Mouse (Mus musculus): Measurements from ENCODE around the gene Tubb3. TPM values are rescaled to one million over a fixed set of nuclear protein-coding genes. Genes with fewer than 3 reads are reported as not detected.
A peak's percentile ranks its signal among the peaks of the same experiment; 100 is the strongest.
"Not testable (repeated sequence)": the region's sequence is repeated elsewhere in the genome, so short reads cannot be mapped to it uniquely, and the experiment has no call there.

The Tubb3 gene
- total RNA-seq, 2 experiments from 2014 or later: 373 to 377 TPM

DNA sequence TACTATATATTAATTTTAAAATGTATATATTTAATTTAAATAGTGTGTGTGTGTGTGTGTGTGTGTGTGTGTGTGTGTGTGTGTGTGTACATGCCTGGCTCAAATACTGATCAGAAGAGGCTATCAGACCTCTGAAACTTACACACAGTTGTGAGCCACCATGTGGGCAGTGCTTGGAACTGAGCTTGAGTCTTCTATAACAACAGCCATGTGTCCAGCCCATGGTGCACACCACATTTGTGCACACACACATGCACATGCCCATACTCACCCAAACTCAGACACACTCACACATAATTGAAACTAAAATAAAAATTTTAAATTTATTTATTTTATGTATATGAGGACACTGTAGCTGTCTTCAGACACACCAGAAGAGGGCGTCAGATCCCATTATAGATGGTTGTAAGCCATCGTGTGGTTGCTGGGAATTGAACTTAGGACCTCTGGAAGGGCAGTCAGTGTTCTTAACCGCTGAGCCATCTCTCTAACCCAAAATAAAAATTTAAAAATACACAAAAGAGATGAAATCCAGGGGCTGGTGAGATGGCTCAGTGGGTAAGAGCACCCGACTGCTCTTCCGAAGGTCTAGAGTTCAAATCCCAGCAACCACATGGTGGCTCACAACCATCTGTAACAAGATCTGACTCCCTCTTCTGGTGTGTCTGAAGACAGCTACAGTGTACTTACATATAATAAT, 3.9 kb downstream of the Tubb3 start:
- peak; percentile 15 for TF ChIP-seq CTCF (IDR thresholded peaks at IDR 0.05)
- H3K4me3 ChIP-seq; H3K27ac ChIP-seq; intact Hi-C loops (cut with DNase I); DNase-seq (ENCODE audit: extremely low spot score in 1 of 2, low spot score in 2 of 2): not testable (repeated sequence)

DNA sequence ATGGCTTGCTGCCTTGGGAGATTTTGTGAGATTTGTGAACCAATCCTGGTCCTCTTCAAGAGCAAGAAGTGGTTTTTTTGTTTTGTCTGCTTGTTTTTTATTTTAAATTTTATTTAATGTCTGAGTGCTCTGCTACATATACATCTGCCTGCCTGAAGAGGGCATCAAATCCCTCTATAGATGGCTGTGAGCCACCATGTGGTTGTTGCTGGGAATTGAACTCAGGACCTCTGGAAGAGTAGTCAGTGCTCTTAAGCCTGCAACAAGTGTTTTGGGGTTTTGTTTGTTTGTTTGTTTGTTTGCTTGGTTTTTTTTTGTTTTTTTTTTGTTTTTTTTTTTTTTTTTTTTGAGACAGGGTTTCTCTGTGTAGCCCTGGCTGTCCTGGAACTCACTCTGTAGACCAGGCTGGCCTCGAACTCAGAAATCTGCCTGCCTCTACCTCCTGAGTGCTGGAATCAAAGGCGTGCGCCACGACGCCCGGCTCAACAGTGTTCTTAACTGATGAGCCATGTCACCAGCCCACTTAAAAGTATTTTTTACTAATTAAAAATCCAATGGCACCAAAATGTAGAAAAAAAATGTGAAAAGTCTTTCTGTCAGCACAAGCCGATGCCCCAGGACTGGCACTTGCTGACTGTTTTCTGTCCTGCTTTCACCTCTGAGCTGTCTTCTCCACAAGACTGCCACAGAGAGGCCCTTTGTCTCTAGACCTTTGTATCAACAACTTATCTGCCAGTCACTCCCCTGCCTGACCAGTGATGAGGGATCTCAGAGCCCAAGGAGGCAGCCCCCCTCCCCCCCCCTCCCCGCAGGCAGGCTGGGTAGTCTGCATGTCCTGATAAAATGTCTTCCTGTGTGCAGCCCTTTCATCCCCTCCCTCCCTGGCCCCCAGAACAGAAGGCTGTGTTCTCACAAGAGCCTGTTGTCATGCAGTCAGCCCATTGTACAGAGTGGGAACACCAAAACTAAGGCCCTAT, 5.0 kb downstream of the Tubb3 start:
- intact Hi-C loops (cut with DNase I): no loop called here
- no peak for DNase-seq (ENCODE audit: extremely low spot score in 1 of 2, low spot score in 2 of 2)
- Histone ChIP-seq H3K27ac (no peak overlapping the region), H3K4me3 (no peak overlapping the region)
- TF ChIP-seq CTCF (IDR thresholded peaks at IDR 0.05): peak; percentile 62

DNA sequence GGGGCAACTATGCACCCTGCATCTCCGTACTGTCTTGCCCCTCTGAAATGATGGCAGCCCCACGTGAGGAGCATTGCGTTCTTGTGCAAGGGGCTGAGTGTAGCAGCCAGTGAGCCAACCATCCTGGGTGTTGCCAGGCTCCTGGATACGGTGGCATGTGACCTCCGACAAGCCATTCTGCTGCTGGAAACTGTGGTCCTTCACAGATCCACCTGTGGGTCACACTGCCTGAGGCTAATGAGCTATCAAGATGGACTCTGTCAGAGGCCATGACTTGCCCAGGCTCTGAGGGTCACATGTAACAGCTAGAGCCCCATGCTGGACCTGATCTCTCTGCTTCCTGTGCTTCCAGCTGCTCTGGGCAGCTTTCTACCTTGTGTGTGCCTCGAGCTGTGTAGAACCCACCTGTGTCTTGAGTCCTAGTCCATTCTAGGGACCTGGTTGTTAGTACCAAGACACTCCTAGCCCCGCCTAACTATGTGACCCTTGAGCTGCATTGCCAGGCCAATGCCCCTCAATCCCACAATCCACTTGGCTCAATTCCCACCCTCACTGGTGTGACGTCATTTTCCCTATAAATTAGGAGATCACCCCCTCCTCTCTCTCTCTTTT, 5.8 kb downstream of the Tubb3 start:
- Histone ChIP-seq H3K27ac (no peak overlapping the region), H3K4me3 (no peak overlapping the region)
- intact Hi-C loops (cut with DNase I): no loop called here
- TF ChIP-seq CTCF (IDR thresholded peaks at IDR 0.05): no peak
- DNase-seq (ENCODE audit: extremely low spot score in 1 of 2, low spot score in 2 of 2): no peak

DNA sequence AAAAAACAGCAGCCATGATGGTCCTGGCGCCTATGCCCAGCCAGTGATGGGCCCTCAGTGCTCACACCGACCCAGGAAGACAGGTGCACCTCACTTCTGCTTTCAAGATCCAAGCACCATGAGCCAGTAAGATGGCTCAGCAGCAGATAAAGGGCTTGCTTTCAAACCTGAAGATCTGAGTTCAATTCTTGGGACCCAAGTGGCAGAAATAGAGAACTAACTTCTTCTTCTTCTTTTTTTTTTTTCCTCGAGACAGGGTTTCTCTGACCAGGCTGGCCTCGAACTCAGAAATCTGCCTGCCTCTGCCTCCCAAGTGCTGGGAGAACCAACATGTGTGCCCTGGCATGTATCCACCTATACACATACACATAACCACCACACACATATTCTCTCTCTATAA, 8.5 kb downstream of the Tubb3 start:
- no peak overlapping the region for H3K4me3 ChIP-seq
- DNase-seq (ENCODE audit: extremely low spot score in 1 of 2, low spot score in 2 of 2): no peak
- H3K27ac ChIP-seq: no peak overlapping the region
- TF ChIP-seq CTCF (IDR thresholded peaks at IDR 0.05): no peak
- intact Hi-C loops (cut with DNase I): no loop called here

DNA sequence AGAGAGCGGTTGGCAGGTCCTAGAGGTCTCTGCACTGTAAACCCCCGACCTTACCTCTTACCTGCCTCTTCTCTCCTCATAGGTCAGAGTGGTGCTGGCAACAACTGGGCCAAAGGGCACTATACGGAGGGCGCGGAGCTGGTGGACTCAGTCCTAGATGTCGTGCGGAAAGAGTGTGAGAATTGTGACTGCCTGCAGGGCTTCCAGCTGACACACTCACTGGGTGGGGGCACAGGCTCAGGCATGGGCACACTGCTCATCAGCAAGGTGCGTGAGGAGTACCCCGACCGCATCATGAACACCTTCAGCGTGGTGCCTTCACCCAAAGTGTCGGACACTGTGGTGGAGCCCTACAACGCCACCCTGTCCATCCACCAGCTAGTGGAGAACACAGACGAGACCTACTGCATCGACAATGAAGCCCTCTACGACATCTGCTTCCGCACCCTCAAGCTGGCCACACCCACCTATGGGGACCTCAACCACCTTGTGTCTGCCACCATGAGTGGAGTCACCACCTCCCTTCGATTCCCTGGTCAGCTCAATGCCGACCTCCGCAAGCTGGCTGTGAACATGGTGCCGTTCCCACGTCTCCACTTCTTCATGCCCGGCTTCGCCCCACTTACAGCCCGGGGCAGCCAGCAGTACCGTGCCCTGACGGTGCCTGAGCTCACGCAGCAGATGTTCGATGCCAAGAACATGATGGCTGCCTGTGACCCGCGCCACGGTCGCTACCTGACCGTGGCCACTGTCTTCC, 9.5 kb downstream of the Tubb3 start:
- intact Hi-C loops (cut with DNase I): no loop called here
- no peak for DNase-seq (ENCODE audit: extremely low spot score in 1 of 2, low spot score in 2 of 2)
- H3K4me3 ChIP-seq: no peak overlapping the region
- H3K27ac ChIP-seq: no peak overlapping the region
- TF ChIP-seq CTCF (IDR thresholded peaks at IDR 0.05): no peak

DNA sequence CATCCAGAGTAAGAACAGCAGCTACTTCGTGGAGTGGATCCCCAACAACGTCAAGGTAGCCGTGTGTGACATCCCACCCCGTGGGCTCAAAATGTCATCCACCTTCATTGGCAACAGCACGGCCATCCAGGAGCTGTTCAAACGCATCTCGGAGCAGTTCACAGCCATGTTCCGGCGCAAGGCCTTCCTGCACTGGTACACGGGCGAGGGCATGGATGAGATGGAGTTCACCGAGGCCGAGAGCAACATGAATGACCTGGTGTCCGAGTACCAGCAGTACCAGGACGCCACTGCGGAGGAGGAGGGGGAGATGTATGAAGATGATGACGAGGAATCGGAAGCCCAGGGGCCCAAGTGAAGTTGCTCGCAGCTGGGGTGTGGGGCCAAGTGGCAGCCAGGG, 10.1 kb downstream of the Tubb3 start:
- intact Hi-C loops (cut with DNase I): no loop called here
- Histone ChIP-seq H3K27ac (no peak overlapping the region; the same call in 1 of the 2 replicates), H3K4me3 (no peak overlapping the region)
- TF ChIP-seq CTCF (IDR thresholded peaks at IDR 0.05): no peak
- DNase-seq (ENCODE audit: extremely low spot score in 1 of 2, low spot score in 2 of 2): no peak

DNA sequence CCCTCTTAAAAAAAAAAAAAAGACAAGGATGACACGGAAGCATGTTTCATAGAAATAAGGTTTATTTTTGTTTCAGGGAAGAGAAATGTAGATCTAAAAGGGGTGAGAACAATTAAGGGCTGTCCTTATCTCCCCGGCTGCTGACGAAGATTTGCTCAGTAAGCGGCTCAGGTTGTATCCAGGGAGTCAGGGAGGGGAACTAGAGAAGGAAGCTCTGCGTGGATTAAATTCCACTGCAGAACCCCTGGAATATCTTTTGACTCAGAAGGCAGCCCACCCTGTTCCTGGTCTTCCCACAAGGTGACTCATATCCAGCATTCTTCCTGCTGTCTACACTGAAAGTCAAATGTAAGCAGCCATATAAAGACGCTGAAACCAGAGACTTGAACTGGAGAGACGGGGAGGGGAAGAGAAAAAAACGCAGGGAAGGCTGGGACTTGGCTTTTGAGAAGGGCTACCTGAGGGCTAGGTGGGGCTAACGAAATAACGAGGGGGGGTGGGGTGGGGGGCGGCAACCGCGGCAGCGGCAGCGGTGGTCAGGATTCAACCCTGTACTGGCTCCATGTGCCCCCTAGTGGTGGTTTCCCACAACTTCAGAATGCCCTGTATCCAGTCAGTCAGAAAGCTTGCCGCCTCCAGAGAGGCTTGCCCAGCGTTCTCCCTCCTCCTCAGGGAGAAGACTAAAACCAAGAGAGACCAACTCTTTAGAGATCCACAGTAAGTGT, 11.0 kb downstream of the Tubb3 start:
- Histone ChIP-seq H3K27ac (peak overlapping the region; percentile 5), H3K4me3 (no peak overlapping the region)
- DNase-seq (ENCODE audit: extremely low spot score in 1 of 2, low spot score in 2 of 2): peak; percentile 76 to 78
- peak; percentile 84 for TF ChIP-seq CTCF (IDR thresholded peaks at IDR 0.05)
- intact Hi-C loops (cut with DNase I): no loop called here

DNA sequence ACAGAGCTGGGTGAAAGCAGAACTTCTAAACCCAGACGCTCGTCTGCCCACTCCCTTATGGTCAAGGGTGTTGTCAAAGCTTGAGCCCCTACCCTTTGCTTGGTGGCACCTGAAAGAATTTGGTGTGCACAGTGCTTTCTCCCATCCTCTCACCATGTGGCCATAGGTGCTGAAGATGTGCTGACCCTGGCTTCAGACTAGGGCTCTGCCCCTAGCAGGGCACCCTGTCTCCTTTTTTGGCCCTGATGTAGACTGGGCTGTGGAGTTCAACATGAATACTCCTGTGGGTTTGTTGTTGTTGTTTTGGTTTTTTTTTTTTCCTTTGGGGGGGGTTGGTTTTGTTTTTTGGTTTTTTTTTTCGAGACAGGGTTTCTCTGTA, 11.5 kb downstream of the Tubb3 start:
- intact Hi-C loops (cut with DNase I): no loop called here
- TF ChIP-seq CTCF (IDR thresholded peaks at IDR 0.05): no peak
- Histone ChIP-seq H3K4me3 (no peak overlapping the region), H3K27ac (peak overlapping the region; percentile 5; the same call in 1 of the 2 replicates)
- DNase-seq (ENCODE audit: extremely low spot score in 1 of 2, low spot score in 2 of 2): peak in 1 of 2 experiments; percentile 15

DNA sequence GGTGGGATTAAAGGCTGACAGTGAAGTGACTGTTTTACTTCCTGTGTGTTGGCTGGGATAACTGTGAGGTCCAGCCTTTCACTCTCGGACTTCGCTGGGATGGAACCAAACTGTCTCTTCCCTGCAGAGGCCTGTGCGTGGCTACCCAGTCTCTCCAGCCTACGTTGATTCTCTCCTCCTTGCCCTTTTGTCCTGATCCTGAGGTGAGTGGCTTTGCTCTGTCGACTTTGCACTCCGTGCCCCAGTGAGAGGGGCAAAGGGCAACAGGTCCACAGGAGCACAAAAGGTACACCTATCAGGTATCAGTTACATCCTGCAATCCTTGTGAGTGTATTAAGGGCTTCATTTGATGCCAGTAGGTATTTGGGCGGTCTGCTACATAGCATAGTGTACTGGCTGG, 12.2 kb downstream of the Tubb3 start, which contains the start of gene Def8:
TSS of gene Def8 (plus strand) at position 87 of the 400 bp plus-strand sequence.
- Histone ChIP-seq H3K4me3 (no peak within 1 kb of the TSS), H3K27ac (peak within 1 kb of the TSS; percentile 5; the same call in 1 of the 2 replicates)
- no peak for DNase-seq (ENCODE audit: extremely low spot score in 1 of 2, low spot score in 2 of 2)
- intact Hi-C loops (cut with DNase I): no loop called here
- TF ChIP-seq CTCF (IDR thresholded peaks at IDR 0.05): no peak

DNA sequence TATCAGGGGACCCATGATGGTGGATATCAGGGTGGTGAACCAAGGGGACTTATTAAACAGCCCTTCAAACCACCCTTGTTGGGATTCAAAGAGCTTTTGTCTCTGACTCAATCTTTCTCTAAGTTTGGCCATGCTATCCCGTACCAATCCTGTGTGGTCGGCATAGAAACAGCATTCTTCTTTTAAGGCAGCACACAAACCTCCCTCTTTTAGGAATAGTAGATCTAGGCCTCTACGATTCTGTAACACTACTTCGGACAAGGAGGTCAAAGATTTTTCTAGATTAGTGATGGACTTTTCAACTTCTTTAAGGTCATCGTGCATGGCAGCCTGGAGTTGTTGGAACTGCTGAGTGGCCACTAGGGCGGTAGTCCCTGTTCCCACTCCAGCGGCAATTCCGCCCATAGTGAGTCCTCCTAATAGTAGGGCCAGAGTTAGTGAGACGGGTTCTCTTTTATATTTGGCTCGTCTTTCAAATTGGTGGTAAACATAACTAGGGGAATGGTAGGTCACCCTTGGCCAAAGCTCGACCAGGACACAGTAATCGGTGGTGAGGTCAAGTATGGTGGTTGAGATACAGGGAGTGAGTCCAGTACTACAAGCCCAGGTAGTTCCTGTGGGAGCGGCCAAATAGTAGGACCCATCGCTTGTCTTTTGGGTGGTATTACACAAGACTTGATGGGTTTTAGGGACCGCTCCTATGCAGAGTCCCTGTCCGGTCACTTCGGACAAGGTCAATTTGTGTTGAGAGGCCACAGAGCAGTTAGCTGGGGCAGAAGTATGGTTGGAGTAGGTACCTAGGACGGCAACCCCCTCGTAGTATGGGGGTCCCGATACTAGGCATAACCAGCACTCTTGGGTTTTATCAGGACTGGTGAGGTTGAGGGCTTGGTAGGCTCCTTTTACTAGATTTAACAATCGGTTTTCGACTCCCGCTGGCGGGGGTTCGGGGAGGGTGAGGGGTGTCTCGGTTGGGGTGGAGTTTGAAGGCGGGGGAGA, 15.6 kb downstream of the Tubb3 start:
- intact Hi-C loops (cut with DNase I): no loop called here
- no peak for TF ChIP-seq CTCF (IDR thresholded peaks at IDR 0.05)
- no peak overlapping the region for H3K27ac ChIP-seq
- H3K4me3 ChIP-seq: no peak overlapping the region
- no peak for DNase-seq (ENCODE audit: extremely low spot score in 1 of 2, low spot score in 2 of 2)

All from left cerebral cortex, adult 2 months (tissue).